Mouse (Mus musculus): ENCODE measurements at regions not wholly inside any gene's neighbourhood (a gene's known extent, or its start where the extent isn't known, plus 50 kb on each side); places are given as distances from the start of the nearest gene placed in this dataset.

DNA sequence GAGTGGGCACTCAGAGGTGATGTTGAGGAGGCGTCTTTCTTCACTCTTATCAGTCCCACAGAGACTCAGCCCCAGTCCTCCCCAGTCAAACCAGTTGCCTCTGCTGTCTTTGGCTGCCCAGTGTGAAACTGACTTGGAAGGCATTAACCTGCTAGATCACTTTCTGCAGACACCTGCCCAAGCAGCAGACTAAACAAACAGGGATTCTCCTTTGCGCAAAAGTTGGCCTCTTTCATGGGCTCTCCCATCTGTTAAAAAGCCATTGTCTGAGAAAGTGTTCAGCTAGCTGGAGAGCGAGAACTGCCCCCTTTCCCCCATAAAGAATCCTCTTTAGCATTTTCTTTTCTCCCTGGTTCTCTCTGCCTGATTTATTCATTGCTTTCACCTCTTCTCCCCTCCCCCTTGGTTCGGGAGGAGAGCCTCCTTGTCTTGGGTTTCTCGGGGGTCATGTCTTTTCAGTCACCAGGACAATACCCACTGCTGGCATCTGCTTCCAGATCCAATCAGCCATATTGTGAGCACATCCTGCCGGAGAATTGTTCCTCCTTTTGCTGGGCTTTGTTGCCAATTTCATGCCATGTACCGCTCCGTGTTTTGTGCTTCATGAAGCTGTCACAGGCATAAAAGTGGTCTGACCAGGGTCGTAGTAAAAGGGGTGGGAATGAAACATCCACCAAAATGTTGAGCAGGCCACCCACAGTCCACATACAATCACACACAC lies 143.7 kb downstream of the Nkx6-1 start:
- TF ChIP-seq EP300 (IDR thresholded peaks at IDR 0.05; ENCODE audit: insufficient read depth, low read depth, low read length) (no peak), CTCF (IDR thresholded peaks at IDR 0.05) (no peak), POLR2A (IDR thresholded peaks at IDR 0.05; ENCODE audit: insufficient read depth, low read depth, low read length) (no peak)
- intact Hi-C loops (cut with DNase I), result no loop called here

GRCm38 (mm10) chr5:101518791-101519547 lies 145.8 kb downstream of the Nkx6-1 start:
- DNase-seq, result no peak
- no peak overlapping the region for H3K27ac ChIP-seq
- H3K4me1 ChIP-seq (ENCODE audit: control insufficient read depth, insufficient read depth, low read length), result no peaks in the 10 kb centered on the region
- TF ChIP-seq EP300 (IDR thresholded peaks at IDR 0.05; ENCODE audit: insufficient read depth, low read depth, low read length) (no peak), POLR2A (IDR thresholded peaks at IDR 0.05; ENCODE audit: insufficient read depth, low read depth, low read length) (no peak), CTCF (IDR thresholded peaks at IDR 0.05) (no peak)
- H3K36me3 ChIP-seq (ENCODE audit: control insufficient read depth, insufficient read depth, low read length), result no peaks in the 10 kb centered on the region
- no peak overlapping the region for H3K4me3 ChIP-seq
- H3K27me3 ChIP-seq (ENCODE audit: control insufficient read depth, insufficient read depth, low read length), result no peaks in the 10 kb centered on the region
- WGBS, result 56% methylated on average over 14 of the region's 14 CpGs
- H3K9ac ChIP-seq (ENCODE audit: low read depth, low read length), result no peak overlapping the region
- no peaks in the 10 kb centered on the region for H3K79me2 ChIP-seq (replicated peaks; ENCODE audit: control insufficient read depth, insufficient read depth, low read length)
- intact Hi-C loops (cut with DNase I), result no loop called here

More for the DNA sequence above, 143.7 kb downstream of the Nkx6-1 start:
- Histone ChIP-seq H3K27me3 (ENCODE audit: control insufficient read depth, insufficient read depth, low read length) (no peaks in the 10 kb centered on the region), H3K79me2 (replicated peaks; ENCODE audit: control insufficient read depth, insufficient read depth, low read length) (no peaks in the 10 kb centered on the region), H3K27ac (no peak overlapping the region), H3K4me3 (no peak overlapping the region), H3K9ac (ENCODE audit: low read depth, low read length) (no peak overlapping the region), H3K4me1 (ENCODE audit: control insufficient read depth, insufficient read depth, low read length) (no peaks in the 10 kb centered on the region), H3K36me3 (ENCODE audit: control insufficient read depth, insufficient read depth, low read length) (no peaks in the 10 kb centered on the region)
- 46% methylated on average over 9 of the region's 9 CpGs for WGBS
- DNase-seq, result no peak

GRCm38 (mm10) chr5:101497698-101498048 lies 167.1 kb downstream of the Nkx6-1 start:
- Histone ChIP-seq H3K27ac (no peak overlapping the region), H3K4me1 (ENCODE audit: control insufficient read depth, insufficient read depth, low read length) (no peaks in the 10 kb centered on the region), H3K4me3 (no peak overlapping the region), H3K79me2 (replicated peaks; ENCODE audit: control insufficient read depth, insufficient read depth, low read length) (no peaks in the 10 kb centered on the region), H3K9ac (ENCODE audit: low read depth, low read length) (no peak overlapping the region), H3K36me3 (ENCODE audit: control insufficient read depth, insufficient read depth, low read length) (no peaks in the 10 kb centered on the region), H3K27me3 (ENCODE audit: control insufficient read depth, insufficient read depth, low read length) (no peaks in the 10 kb centered on the region)
- DNase-seq, result no peak
- intact Hi-C loops (cut with DNase I), result no loop called here
- TF ChIP-seq POLR2A (IDR thresholded peaks at IDR 0.05; ENCODE audit: insufficient read depth, low read depth, low read length), result no peak
- TF ChIP-seq CTCF (IDR thresholded peaks at IDR 0.05), result no peak
- WGBS, result 90% methylated on average over 14 of the region's 14 CpGs

DNA sequence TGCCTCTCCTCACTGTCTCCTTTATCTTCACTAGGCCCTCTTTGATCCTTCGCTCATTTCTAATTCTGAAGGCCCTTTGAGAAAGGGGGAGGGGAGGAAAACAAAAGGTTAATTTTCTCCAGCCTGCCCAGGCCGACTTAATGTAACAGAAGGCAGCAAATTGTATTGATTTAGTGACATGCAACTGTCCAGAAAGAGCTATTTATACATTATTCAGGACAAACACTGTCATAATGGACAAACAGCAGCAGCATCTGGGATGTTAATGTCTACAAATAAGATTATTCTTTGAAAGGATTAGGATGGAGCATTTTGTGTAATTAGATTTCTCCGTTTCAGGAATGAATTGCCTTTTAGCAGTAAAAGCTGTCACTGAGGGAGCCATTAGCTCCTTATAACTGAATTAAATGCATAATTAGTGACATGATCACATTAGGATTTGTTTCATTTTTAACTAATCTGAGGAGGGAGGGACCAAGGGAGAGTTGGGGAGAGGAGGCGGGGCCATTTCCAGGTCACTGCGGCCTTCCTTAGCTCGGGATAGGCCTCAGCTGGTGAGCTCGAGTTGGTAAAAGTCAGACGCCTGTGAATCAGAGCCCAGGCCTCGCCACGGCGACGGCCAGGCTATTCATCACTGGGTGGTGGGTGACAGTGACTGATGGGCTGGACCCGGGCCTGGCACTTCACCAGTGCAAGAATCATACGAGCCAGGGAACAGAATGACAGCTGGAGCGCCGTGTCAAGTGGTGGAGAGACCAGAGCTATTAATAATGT lies 167.7 kb downstream of the Nkx6-1 start:
- 62% methylated on average over 16 of the region's 16 CpGs for WGBS
- intact Hi-C loops (cut with DNase I), result no loop called here
- TF ChIP-seq POLR2A (IDR thresholded peaks at IDR 0.05; ENCODE audit: insufficient read depth, low read depth, low read length) (no peak), EP300 (IDR thresholded peaks at IDR 0.05; ENCODE audit: insufficient read depth, low read depth, low read length) (no peak)

GRCm38 (mm10) chr5:101496161-101496560 lies 168.6 kb downstream of the Nkx6-1 start:
- 91% methylated on average over 9 of the region's 9 CpGs for WGBS
- DNase-seq, result no peak
- H3K4me3 ChIP-seq, result no peak overlapping the region
- H3K27ac ChIP-seq, result no peak overlapping the region
- H3K4me1 ChIP-seq (ENCODE audit: control insufficient read depth, insufficient read depth, low read length), result no peaks in the 10 kb centered on the region
- H3K27me3 ChIP-seq (ENCODE audit: control insufficient read depth, insufficient read depth, low read length), result no peaks in the 10 kb centered on the region
- H3K36me3 ChIP-seq (ENCODE audit: control insufficient read depth, insufficient read depth, low read length), result no peaks in the 10 kb centered on the region
- H3K79me2 ChIP-seq (replicated peaks; ENCODE audit: control insufficient read depth, insufficient read depth, low read length), result no peaks in the 10 kb centered on the region
- intact Hi-C loops (cut with DNase I), result no loop called here
- no peak overlapping the region for H3K9ac ChIP-seq (ENCODE audit: low read depth, low read length)
- TF ChIP-seq CTCF (IDR thresholded peaks at IDR 0.05) (no peak), POLR2A (IDR thresholded peaks at IDR 0.05; ENCODE audit: insufficient read depth, low read depth, low read length) (no peak)

More for the DNA sequence above, 167.7 kb downstream of the Nkx6-1 start:
- no peaks in the 10 kb centered on the region for H3K79me2 ChIP-seq (replicated peaks; ENCODE audit: control insufficient read depth, insufficient read depth, low read length)
- H3K4me3 ChIP-seq, result no peak overlapping the region
- no peaks in the 10 kb centered on the region for H3K27me3 ChIP-seq (ENCODE audit: control insufficient read depth, insufficient read depth, low read length)
- no peak for DNase-seq
- H3K36me3 ChIP-seq (ENCODE audit: control insufficient read depth, insufficient read depth, low read length), result no peaks in the 10 kb centered on the region
- H3K27ac ChIP-seq, result no peak overlapping the region
- H3K4me1 ChIP-seq (ENCODE audit: control insufficient read depth, insufficient read depth, low read length), result no peaks in the 10 kb centered on the region
- no peak overlapping the region for H3K9ac ChIP-seq (ENCODE audit: low read depth, low read length)

DNA sequence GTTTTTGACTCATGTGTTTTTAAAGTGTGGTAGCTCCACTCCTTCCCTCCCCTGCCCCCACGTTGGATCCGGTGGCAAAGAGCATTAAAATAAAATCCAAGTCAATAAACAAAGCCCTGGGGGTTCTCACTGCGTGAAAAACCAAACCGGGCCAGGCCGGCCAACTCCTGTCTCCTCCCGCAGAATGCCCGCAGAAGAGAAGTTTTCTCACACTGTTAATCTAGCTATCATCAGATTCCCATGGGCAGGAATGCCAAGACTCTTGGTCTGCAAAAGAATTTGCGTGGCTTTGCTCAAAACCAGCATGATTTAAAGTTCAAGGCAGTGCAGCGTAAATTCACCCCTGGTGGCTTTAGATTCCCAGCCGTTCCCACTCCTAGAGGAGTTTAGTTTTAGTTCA lies 219.0 kb downstream of the Nkx6-1 start:
- intact Hi-C loops (cut with DNase I), result no loop called here
- DNase-seq, result no peak

More for the DNA sequence above, 219.0 kb downstream of the Nkx6-1 start:
- Histone ChIP-seq H3K27ac (no peak overlapping the region), H3K27me3 (ENCODE audit: control insufficient read depth, insufficient read depth, low read length) (no peaks in the 10 kb centered on the region), H3K9ac (ENCODE audit: low read depth, low read length) (no peak overlapping the region), H3K79me2 (replicated peaks; ENCODE audit: control insufficient read depth, insufficient read depth, low read length) (no peaks in the 10 kb centered on the region), H3K4me3 (no peak overlapping the region), H3K36me3 (ENCODE audit: control insufficient read depth, insufficient read depth, low read length) (no peaks in the 10 kb centered on the region), H3K4me1 (ENCODE audit: control insufficient read depth, insufficient read depth, low read length) (no peaks in the 10 kb centered on the region)
- WGBS, result 33% methylated on average over 10 of the region's 10 CpGs
- TF ChIP-seq EP300 (IDR thresholded peaks at IDR 0.05; ENCODE audit: insufficient read depth, low read depth, low read length) (no peak), POLR2A (IDR thresholded peaks at IDR 0.05; ENCODE audit: insufficient read depth, low read depth, low read length) (no peak), CTCF (IDR thresholded peaks at IDR 0.05) (no peak)
